Mouse (Mus musculus) stomach, adult 2 months (tissue): ENCODE data around the gene Mcub. TPM values are rescaled to one million over a fixed set of nuclear protein-coding genes. Genes with fewer than 3 reads are reported as not detected.

Source experiments
- polyA plus RNA-seq: library from polyadenylated mRNA; depleted of rRNA; stranded (reverse); fragments of >200 nt; gene quantifications from 2 replicates; pipeline ENCODE4 v1.2.3, GENCODE M21; 2012; rRNA removed

The Mcub gene
- 3.4 and 3.5 TPM in 2 replicates for polyA plus RNA-seq

GRCm38 (mm10) chr3:129969432-129970395 is at the start of gene Mcub:
Mcub (minus strand) TSS chr3:129970206.

GRCm38 (mm10) chr3:129901271-129901809 is 68.7 kb downstream of the Mcub start, which contains the start of gene Casp6:
Casp6 (plus strand) TSS chr3:129901425.

GRCm38 (mm10) chr3:129878405-129879021 is 91.5 kb downstream of the Mcub start, which contains the start of gene Pla2g12a:
Pla2g12a (plus strand) TSS chr3:129878606.

Other genes with a start within 250 kb of the Mcub start
- 1.2 and 2.3 TPM in 2 replicates for gene Egf, start 214.9 kb downstream of the Mcub start, polyA plus RNA-seq
- 0.17 and 0.30 TPM in 2 replicates for gene Lrit3, start 166.2 kb downstream of the Mcub start, polyA plus RNA-seq
- not detected in 2 replicates for gene Rrh, start 147.6 kb downstream of the Mcub start, polyA plus RNA-seq
- gene Gar1, start 138.8 kb downstream of the Mcub start, polyA plus RNA-seq = 4.4 and 4.7 TPM in 2 replicates
- gene Cfi, start 134.3 kb downstream of the Mcub start, polyA plus RNA-seq = 31.6 and 31.9 TPM in 2 replicates
- 68.0 and 107 TPM in 2 replicates for gene Pla2g12a, start 91.6 kb downstream of the Mcub start, polyA plus RNA-seq
- 72.1 and 77.5 TPM in 2 replicates for gene Casp6, start 68.8 kb downstream of the Mcub start, polyA plus RNA-seq
- 18.9 and 27.3 TPM in 2 replicates for gene Sec24b, start 91.3 kb upstream of the Mcub start, polyA plus RNA-seq
- 0.05 and 0.09 TPM in 2 replicates for gene Col25a1, start 161.3 kb upstream of the Mcub start, polyA plus RNA-seq